Mouse (Mus musculus): ENCODE data around the gene Hpgd. TPM values are rescaled to one million over a fixed set of nuclear protein-coding genes. Genes with fewer than 3 reads are reported as not detected.
"Not testable (repeated sequence)": the region's sequence is repeated elsewhere in the genome, so short reads cannot be mapped to it uniquely, and the experiment has no call there.

Hpgd gene
- polyA plus RNA-seq, 1 experiment from 2014 or later, result 2.9 TPM

DNA sequence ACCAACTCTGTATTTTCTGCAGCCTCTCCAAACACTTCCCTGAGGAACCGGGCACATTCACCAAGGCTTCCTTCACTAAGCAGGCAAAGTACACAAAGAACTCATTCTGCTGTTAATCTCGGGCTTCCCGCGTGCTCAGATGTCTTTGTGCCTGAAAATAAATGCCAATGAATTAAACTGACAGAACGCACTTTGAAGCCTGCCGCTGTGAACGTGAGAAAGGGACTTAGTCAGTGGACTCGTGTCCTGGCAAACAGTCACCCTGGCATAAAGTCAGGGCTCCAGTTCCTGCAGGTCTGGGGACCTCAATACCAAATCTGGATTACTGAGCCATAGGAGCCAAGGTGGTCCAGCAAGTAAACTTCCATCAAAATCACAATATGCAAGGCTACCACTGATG is 905 bp upstream of the Hpgd start:
- Histone ChIP-seq H3K79me2 (ENCODE audit: inconsistent target) (no peaks in the 10 kb centered on the region), H3K4me3 (ENCODE audit: inconsistent target) (no peak overlapping the region), H3K27ac (no peak overlapping the region), H3K36me3 (ENCODE audit: inconsistent target) (no peaks in the 10 kb centered on the region)
- WGBS (ENCODE audit: missing documents), result 38% methylated on average over 8 of the region's 8 CpGs

DNA sequence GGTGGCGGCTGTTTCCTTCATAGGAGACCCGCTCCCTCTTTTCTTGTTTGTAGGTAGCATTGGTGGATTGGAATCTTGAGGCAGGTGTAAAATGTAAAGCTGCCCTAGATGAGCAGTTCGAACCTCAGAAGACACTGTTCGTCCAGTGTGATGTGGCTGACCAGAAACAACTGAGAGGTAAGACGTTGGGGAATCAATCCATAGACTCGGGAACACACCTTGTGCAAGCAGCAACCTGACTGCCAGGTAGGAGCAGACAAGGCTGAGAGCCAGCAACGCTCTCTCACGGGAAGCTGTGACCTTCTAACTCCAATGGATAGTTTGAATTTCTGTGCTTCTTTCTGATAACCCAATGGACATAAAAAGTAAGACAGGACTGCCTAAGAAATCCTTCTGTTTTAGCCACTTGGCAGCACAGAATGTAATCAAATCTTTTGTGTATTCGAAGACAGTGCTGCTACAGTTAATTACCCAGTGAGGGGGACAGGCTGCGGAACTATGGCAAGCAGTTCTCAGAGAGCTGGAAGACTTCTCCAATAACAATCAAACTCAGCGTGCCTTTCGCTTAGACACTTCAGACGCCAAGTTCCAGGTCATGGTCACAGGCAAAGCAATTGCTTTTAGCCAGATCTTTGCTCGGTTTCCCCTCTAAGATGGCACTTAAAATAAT is 636 bp downstream of the Hpgd start:
- Histone ChIP-seq H3K79me2 (ENCODE audit: inconsistent target) (no peaks in the 10 kb centered on the region), H3K27ac (no peak overlapping the region), H3K36me3 (ENCODE audit: inconsistent target) (no peaks in the 10 kb centered on the region), H3K4me3 (ENCODE audit: inconsistent target) (peak overlapping the region; percentile 12; the same call in 1 of the 2 replicates)
- WGBS (ENCODE audit: missing documents), result 38% methylated on average over 14 of the region's 14 CpGs

DNA sequence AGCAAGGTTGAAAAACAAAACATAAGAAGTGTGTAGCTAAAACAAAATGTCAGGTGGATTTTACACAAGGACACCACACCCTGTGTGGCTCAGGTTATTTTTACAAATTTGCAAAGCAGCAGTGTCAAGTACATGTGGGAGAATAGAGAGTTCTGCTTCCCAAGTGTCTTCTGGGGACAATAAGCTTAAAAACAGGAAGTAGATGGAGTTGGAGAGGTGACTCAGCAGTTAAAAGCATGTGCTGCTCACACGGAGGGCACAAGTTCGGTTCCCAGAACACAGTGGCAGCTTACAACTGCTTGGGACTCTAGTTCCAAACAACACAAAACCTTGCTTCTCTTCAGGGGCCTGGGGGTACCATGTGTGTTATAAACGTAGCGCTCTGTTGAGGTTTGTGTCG is 5.0 kb downstream of the Hpgd start:
- WGBS (ENCODE audit: missing documents), result 53% methylated on average over 5 of the region's 5 CpGs
- H3K36me3 ChIP-seq (ENCODE audit: inconsistent target), result no peaks in the 10 kb centered on the region
- H3K79me2 ChIP-seq (ENCODE audit: inconsistent target), result no peaks in the 10 kb centered on the region
- no peak overlapping the region for H3K27ac ChIP-seq
- H3K4me3 ChIP-seq (ENCODE audit: inconsistent target), result no peak overlapping the region

DNA sequence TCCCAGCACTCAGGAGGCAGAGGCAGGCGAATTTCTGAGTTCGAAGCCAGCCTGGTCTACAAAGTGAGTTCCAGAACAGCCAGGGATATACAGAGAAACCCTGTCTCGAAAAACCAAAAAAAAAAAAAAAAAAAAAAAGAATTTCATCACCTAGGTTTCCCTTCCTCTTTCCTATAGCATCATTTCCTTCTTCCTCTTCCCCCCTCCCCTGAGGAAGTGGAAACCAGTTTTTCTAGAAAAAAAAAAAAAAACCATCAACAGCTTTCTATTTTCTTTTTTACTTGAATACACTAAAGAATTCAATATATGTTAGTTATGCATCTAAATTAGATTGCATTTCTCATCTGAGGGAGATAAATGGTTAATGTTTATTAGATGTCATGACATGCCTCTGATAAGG is 6.9 kb downstream of the Hpgd start:
- H3K36me3 ChIP-seq (ENCODE audit: inconsistent target); H3K79me2 ChIP-seq (ENCODE audit: inconsistent target); H3K4me3 ChIP-seq (ENCODE audit: inconsistent target); H3K27ac ChIP-seq: not testable (repeated sequence)
- 100% methylated on average over 1 of the region's 3 CpGs for WGBS (ENCODE audit: missing documents)

DNA sequence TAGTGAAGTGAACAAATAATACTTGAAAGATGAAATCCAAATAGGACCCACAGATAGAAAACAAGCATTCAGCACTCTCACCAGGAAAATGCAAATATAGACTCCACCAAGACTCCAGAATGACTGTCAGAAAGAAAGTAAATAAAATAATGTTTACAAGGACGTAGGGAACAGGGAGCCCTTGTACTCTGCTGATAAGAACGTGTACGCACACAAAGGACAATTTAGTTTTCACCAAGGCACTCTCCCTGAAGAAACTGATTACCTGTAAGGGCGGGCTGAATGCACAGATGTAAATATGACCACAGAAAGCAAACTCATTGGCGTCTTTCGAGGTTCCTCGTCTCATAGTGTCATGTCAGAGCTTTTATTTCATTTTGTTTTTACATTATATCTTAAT is 10.2 kb downstream of the Hpgd start:
- Histone ChIP-seq H3K79me2 (ENCODE audit: inconsistent target) (no peaks in the 10 kb centered on the region), H3K4me3 (ENCODE audit: inconsistent target) (no peak overlapping the region), H3K36me3 (ENCODE audit: inconsistent target) (no peaks in the 10 kb centered on the region), H3K27ac (no peak overlapping the region)
- 82% methylated on average over 7 of the region's 7 CpGs for WGBS (ENCODE audit: missing documents)

DNA sequence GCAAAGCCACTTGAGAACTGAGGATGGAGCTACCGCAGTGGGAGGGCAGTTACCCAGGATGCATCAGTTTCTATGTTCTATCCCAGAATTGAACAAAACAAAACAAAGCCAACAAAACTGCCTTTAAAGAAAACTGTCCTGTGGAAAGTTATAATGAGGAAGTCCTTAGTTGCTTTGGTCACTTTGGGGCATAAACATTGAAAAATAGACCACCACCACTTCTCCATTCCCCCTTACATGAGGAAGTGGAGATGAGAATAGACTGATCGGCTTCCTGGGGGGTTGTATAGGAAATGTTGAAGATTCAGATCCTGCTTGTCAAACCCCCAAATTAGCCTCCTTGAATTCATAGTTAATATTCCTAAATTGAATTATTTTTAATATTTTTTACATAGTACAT is 19.2 kb downstream of the Hpgd start:
- 46% methylated on average over 2 of the region's 2 CpGs for WGBS (ENCODE audit: missing documents)
- no peaks in the 10 kb centered on the region for H3K79me2 ChIP-seq (ENCODE audit: inconsistent target)

DNA sequence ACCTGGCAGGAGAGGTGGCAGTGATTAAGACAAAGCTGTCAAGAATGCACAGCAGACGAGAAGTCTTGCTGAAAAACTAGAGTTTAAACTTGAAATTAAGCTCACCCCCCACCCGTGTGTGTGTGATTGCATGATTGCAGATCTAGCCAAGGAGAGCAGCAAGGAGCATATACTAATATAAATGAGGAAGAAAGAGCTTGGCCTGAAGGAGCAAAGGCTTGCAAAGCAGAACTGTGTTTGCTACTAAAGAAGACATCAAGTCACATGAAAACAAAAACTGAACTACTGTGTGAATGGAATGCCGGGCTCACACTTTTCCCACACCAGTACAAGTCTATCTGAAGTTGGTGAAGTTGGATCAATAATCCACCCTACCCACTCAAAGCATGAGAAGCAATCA is 20.8 kb downstream of the Hpgd start:
- no peak overlapping the region for H3K4me3 ChIP-seq (ENCODE audit: inconsistent target)
- WGBS (ENCODE audit: missing documents), result 55% methylated on average over 3 of the region's 3 CpGs

More for the DNA sequence above, 19.2 kb downstream of the Hpgd start:
- Histone ChIP-seq H3K27ac (peak overlapping the region; percentile 12; the same call in 1 of the 2 replicates), H3K4me3 (ENCODE audit: inconsistent target) (no peak overlapping the region), H3K36me3 (ENCODE audit: inconsistent target) (no peaks in the 10 kb centered on the region)

DNA sequence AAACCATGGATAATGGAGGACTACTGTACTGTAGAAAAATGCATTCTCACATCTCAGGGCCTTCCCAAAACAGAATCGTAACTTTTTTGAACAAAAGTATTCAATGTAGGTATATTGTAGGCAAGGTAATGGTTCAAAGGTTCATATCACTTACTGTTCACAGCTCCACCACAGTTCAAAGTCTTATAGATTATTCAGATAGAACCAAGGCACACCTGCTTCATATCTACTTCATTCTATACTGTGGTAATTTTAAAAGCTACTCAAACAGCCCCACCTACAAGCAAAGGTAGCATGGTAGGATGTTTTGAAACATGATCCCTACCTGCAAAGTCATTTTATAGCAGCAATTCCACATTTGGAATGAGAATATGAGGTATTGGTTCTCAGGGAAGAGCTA is 28.9 kb downstream of the Hpgd start:
- Histone ChIP-seq H3K4me3 (ENCODE audit: inconsistent target) (no peak overlapping the region), H3K36me3 (ENCODE audit: inconsistent target) (no peaks in the 10 kb centered on the region), H3K79me2 (ENCODE audit: inconsistent target) (no peaks in the 10 kb centered on the region), H3K27ac (no peak overlapping the region)
- WGBS (ENCODE audit: missing documents), result 92% methylated on average over 1 of the region's 1 CpGs

More for the DNA sequence above, 20.8 kb downstream of the Hpgd start:
- Histone ChIP-seq H3K27ac (peak overlapping the region; percentile 24), H3K79me2 (ENCODE audit: inconsistent target) (no peaks in the 10 kb centered on the region), H3K36me3 (ENCODE audit: inconsistent target) (no peaks in the 10 kb centered on the region)

DNA sequence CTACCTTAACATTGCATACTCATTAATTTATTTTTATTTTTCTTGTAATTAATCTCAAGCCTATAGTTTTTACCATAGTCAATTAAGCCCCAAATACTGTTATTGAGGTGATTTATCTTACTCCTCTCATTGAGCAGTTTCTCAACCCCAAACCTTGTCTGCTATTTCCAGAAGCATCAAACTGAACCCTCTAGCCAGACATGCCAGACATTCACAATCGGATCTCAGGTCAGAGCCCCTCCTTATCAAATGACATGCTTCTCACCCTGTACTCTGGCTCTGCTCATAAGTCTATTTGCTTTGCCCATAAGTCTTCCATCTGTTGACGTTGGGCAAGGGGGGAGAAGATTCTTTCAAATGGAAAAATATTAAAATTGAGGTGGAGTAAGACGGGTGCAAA is 33.3 kb downstream of the Hpgd start:
- Histone ChIP-seq H3K36me3 (ENCODE audit: inconsistent target) (no peaks in the 10 kb centered on the region), H3K4me3 (ENCODE audit: inconsistent target) (no peak overlapping the region), H3K27ac (no peak overlapping the region), H3K79me2 (ENCODE audit: inconsistent target) (no peaks in the 10 kb centered on the region)
- 95% methylated on average over 3 of the region's 3 CpGs for WGBS (ENCODE audit: missing documents)

DNA sequence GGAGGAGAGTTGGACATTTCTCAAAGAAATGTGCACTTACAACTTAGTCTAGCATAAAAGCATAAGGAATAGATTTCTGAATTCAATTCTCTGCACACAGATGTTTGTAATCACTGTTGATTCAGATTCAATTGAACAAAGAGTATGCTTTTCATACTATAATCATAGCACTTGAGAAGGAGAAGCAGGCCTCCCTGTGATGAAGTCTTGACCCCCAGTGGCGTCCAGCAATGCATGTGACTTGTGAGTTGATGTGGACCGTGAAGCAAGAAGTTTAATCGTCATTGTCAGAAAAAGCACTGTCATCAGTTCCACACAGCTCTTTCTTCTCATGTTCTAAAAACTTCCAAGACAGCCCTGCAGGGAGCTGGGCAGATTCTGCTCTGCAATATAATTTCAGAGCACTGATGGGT is 33.8 kb downstream of the Hpgd start:
- Histone ChIP-seq H3K79me2 (ENCODE audit: inconsistent target) (no peaks in the 10 kb centered on the region), H3K27ac (no peak overlapping the region), H3K36me3 (ENCODE audit: inconsistent target) (no peaks in the 10 kb centered on the region), H3K4me3 (ENCODE audit: inconsistent target) (no peak overlapping the region)
- 92% methylated on average over 3 of the region's 3 CpGs for WGBS (ENCODE audit: missing documents)

DNA sequence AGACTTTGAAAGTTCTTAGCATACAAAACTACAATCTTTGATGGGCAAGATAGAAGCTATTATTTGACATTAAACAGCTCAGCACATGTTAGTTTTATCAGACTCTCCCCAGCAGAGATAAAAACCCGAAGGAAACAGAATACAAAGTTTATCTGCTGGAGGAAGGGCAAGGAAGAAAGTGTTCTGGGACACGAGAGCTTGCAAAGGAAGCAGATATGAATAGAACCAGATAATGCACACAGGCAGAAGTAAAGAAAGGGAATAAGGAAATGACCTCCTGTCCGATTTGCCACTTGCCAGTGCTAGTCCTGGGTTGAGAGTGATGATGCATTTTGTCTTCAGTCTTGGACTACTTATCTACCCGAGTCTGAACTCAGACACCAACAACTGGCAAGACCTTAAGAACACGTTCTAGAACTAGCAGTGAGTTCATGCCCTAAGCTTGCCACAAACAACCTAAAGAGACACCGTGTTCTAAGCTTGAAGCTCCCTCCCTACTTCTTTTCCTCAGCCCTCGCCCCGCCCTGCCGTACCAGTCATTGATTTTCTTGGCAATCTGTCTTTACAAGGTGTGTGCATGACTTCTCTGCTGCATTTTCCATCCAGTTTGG is 41.1 kb downstream of the Hpgd start:
- Histone ChIP-seq H3K4me3 (ENCODE audit: inconsistent target) (no peak overlapping the region), H3K79me2 (ENCODE audit: inconsistent target) (no peaks in the 10 kb centered on the region), H3K36me3 (ENCODE audit: inconsistent target) (no peaks in the 10 kb centered on the region), H3K27ac (no peak overlapping the region)
- WGBS (ENCODE audit: missing documents), result 69% methylated on average over 9 of the region's 9 CpGs

DNA sequence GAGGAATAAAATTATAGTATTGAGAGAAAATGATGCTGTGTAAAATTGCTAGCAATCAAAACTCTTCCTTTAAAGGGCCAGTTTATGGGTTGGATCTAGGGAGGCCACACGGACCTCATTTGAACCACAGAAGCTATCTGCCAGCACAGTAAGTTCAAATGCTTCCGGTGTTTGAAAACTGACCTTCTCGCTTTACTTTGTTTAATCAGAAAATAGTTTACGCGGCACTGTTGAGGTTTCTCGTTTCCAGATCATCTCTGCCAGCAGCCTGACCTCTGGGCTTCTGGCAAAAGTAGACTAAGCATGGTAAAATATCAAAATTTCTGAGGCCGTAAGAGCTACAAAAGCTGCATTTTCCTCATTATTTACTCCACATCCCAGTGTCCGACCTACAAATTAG is 42.4 kb downstream of the Hpgd start:
- WGBS (ENCODE audit: missing documents), result 89% methylated on average over 8 of the region's 8 CpGs
- H3K4me3 ChIP-seq (ENCODE audit: inconsistent target), result no peak overlapping the region
- H3K36me3 ChIP-seq (ENCODE audit: inconsistent target), result no peaks in the 10 kb centered on the region

DNA sequence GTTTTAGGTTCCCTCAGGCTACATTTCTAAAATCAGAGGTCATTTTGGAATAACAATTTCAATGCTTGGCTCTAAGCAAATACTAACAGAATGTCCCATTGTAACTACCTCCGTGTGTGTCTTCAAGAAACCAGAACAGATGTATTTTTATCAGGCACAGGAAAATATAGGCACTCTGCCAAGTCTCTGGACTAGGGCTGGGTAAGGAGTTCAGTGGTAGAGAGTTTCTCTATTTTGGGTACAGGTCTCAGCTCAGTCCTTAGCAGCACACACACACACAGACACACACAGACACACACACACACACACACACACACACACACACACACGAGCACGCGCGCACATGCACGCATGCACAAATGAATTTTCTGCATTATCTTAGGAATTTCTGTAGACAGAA is 49.1 kb downstream of the Hpgd start:
- Histone ChIP-seq H3K4me3 (ENCODE audit: inconsistent target) (no peak overlapping the region), H3K36me3 (ENCODE audit: inconsistent target) (no peaks in the 10 kb centered on the region), H3K27ac (no peak overlapping the region), H3K79me2 (ENCODE audit: inconsistent target) (no peaks in the 10 kb centered on the region)
- 83% methylated on average over 6 of the region's 6 CpGs for WGBS (ENCODE audit: missing documents)

More for the DNA sequence above, 42.4 kb downstream of the Hpgd start:
- Histone ChIP-seq H3K27ac (no peak overlapping the region), H3K79me2 (ENCODE audit: inconsistent target) (no peaks in the 10 kb centered on the region)

DNA sequence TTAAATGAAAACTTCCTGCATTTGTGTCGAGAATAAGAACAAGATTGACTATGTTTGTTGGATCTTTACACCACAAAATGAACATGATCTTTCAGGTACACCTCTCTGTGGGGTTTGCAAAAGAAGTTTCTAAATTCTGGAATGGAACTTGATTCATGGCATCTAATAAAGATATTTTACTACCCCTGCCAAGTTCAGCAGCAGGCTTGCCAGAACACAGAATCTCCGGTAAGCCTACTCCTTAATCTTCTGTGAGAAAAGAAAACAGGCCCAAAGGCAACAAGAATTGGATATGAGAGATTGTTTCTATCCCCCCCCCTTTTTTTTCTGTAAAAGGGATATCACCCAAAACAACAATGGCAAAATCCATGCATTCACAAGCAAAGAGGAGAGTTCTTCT is 49.6 kb downstream of the Hpgd start:
- H3K27ac ChIP-seq, result no peak overlapping the region
- no peak overlapping the region for H3K4me3 ChIP-seq (ENCODE audit: inconsistent target)
- 84% methylated on average over 2 of the region's 2 CpGs for WGBS (ENCODE audit: missing documents)

DNA sequence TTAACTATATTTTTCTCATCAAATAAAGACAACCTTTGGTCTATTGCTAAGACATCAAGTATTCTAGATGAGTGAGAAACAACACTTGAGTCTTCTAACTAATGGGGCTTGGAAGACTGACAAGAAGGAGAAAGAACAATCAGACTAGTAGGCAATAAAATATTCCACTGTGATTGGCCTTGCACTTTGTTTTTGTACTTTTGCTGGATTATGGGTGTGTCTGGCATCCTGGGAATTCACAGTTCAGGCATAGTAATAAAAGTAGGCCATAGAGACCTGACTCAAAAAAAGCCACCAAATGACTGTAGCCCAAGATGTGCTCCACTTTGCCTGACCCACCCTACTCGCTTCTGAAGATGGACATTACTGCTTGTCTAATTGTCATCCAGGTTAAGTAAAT is 50.0 kb downstream of the Hpgd start:
- Histone ChIP-seq H3K4me3 (ENCODE audit: inconsistent target) (no peak overlapping the region), H3K79me2 (ENCODE audit: inconsistent target) (no peaks in the 10 kb centered on the region), H3K36me3 (ENCODE audit: inconsistent target) (no peaks in the 10 kb centered on the region), H3K27ac (no peak overlapping the region)
- WGBS (ENCODE audit: missing documents), result 94% methylated on average over 1 of the region's 1 CpGs

More for the DNA sequence above, 49.6 kb downstream of the Hpgd start:
- Histone ChIP-seq H3K79me2 (ENCODE audit: inconsistent target) (no peaks in the 10 kb centered on the region), H3K36me3 (ENCODE audit: inconsistent target) (no peaks in the 10 kb centered on the region)
